Mouse (Mus musculus) lung, adult 2 months (tissue): ENCODE data around the gene Mvp. TPM values are rescaled to one million over a fixed set of nuclear protein-coding genes. Genes with fewer than 3 reads are reported as not detected.
A peak's percentile ranks its signal among the peaks of the same experiment; 100 is the strongest.

Source experiments
- DNase-seq: peaks from one replicate; pipeline ENCODE4 v3.0.0; 2022
- H3K4me1 ChIP-seq: fragments of 200-500 bp; 2 replicates; pipeline ENCODE4 v1.6.1; 2011; ENCODE audit warnings: low read length; ENCODE audit not compliant: control insufficient read depth, insufficient read depth
- H3K4me3 ChIP-seq: fragments of 200-500 bp; replicated peaks from 2 replicates; pipeline ENCODE3; 2011; ENCODE audit warnings: low read depth, mild to moderate bottlenecking, control low read depth, low read length; ENCODE audit errors: extremely low read depth
- CTCF ChIP-seq: fragments of 200-500 bp; IDR thresholded peaks from 2 replicates; pipeline ENCODE4 v1.5.1; 2011; ENCODE audit warnings: mild to moderate bottlenecking, low read length, control low read depth; ENCODE audit not compliant: insufficient read depth
- POLR2A ChIP-seq: fragments of 200-500 bp; IDR thresholded peaks from 2 replicates; pipeline ENCODE4 v1.6.1; 2011; ENCODE audit warnings: low read depth, mild to moderate bottlenecking, control low read depth, low read length, borderline replicate concordance; ENCODE audit errors: extremely low read depth
- WGBS: fragments of 180-500 bp; shearing (Covaris S2); methylation state at CpG from one replicate; pipeline ENCODE4 v1.1.7; 2018; 5-methylcytosine and 5-hydroxymethylcytosine counted together
- polyA plus RNA-seq: library from polyadenylated mRNA; depleted of rRNA; stranded (reverse); fragments of >200 nt; gene quantifications from 2 replicates; pipeline ENCODE4 v1.2.3, GENCODE M21; 2012

Mvp gene
- polyA plus RNA-seq, 1 experiment = 125 TPM

GRCm38 (mm10) chr7:126959780-126960179 lies 54.6 kb downstream of the Mvp start:
- Histone ChIP-seq H3K4me1 (0 out of 2 replicates have a peak, but pooled peaks cover 2% of the 10 kb centered on the region), H3K4me3 (no peak overlapping the region)
- DNase-seq = no peak
- WGBS = 37% methylated on average over 9 of the region's 9 CpGs
- TF ChIP-seq CTCF (no peak), POLR2A (no peak)

- Histone ChIP-seq H3K4me3 (no peak overlapping the region), H3K4me1 (0 out of 2 replicates have a peak, but pooled peaks cover 2% of the 10 kb centered on the region)
- WGBS = 47% methylated on average over 3 of the region's 3 CpGs
- TF ChIP-seq POLR2A (no peak), CTCF (no peak)
- no peak for DNase-seq
Measured at GRCm38 (mm10) chr7:126955125-126955524, 59.3 kb downstream of the Mvp start.

DNA sequence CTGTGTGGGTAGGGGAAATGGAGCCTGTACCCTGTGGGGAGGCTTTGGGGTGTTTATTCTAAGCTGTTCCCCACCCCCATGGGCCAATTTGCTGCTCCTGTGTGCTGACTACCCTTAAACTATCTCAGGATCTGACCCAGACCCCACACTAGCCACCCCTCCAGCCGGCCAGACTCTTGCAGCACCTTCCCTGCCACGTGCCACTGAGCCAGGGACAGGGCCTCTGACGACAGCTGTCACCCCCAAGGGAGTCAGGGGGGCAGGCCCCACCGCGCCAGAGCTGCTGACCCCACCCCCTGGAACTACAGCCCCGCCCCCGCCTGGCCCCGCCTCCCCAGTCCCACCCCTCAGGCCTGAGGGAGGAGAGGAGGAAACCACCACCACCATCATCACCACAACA lies 61.8 kb downstream of the Mvp start:
- WGBS = 2% methylated on average over 8 of the region's 8 CpGs
- H3K4me3 ChIP-seq = no peak overlapping the region
- DNase-seq = no peak
- no peak for TF ChIP-seq CTCF
- TF ChIP-seq POLR2A = no peak
- 0 out of 2 replicates have a peak, but pooled peaks cover 3% of the 10 kb centered on the region for H3K4me1 ChIP-seq

GRCm38 (mm10) chr7:126951741-126952140 lies 62.7 kb downstream of the Mvp start:
- TF ChIP-seq POLR2A (no peak), CTCF (no peak)
- no peak overlapping the region for H3K4me3 ChIP-seq
- 22% methylated on average over 4 of the region's 4 CpGs for WGBS
- DNase-seq = no peak
- 0 out of 2 replicates have a peak, but pooled peaks cover 3% of the 10 kb centered on the region for H3K4me1 ChIP-seq

DNA sequence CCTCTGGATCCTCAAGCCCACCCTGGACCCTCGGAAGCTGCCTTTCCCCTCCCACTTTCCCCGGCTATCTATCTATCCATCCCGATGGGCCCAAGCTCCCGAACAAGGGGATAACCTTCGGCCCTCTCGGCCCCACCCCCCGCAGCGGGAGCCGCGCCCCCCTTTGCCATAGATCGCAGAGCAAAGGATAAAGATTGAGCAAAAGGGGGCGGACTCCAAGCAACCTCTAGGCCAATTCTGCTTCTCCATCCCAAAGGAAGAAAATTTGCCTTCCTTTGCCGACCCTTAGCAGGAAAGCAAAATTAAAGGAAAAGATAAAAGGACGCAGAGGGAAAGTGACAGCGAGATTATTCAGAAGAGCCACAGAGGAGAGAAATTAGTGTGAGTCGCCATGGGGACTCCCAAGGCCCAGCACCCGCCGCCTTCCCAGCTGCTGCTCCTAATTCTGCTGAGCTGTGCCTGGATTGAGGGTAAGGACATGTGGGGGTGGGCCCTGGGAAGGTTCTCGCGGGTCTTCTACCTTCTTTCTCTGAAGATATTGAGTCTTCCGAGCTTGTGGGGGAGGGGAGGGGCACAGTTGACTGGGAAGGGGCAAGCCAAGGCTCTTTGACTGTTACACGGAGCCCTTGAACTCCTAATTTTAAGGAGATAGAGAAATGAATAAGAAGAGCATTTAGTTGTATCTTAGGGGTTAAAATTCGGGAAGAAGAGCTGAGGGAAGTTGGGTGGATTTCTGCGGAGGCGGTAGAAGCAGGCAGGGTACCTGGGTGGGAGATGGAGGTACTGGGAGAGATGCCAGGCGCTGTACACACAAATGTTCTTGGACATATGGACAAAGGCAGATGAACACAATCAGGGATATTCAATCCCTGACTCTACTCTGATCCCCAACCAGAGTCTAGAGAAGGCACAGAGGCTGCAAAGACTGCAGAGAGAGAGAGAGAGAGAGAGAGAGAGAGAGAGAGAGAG lies 63.5 kb downstream of the Mvp start:
- no peak for TF ChIP-seq POLR2A
- TF ChIP-seq CTCF = no peak
- DNase-seq = no peak
- 0 out of 2 replicates have a peak, but pooled peaks cover 3% of the 10 kb centered on the region for H3K4me1 ChIP-seq
- H3K4me3 ChIP-seq = no peak overlapping the region
- WGBS = 6% methylated on average over 26 of the region's 26 CpGs

GRCm38 (mm10) chr7:126949793-126950646 lies 64.4 kb downstream of the Mvp start, which contains the start of gene Sez6l2:
Gene Sez6l2 (plus strand): TSS chr7:126950563.
- peak; percentile 86 for DNase-seq
- 0 out of 2 replicates have a peak, but pooled peaks cover 3% of the 10 kb centered on the region for H3K4me1 ChIP-seq
- TF ChIP-seq CTCF (no peak), POLR2A (no peak)
- H3K4me3 ChIP-seq = peak within 1 kb of the TSS; percentile 39
- 1% methylated on average over 41 of the region's 42 CpGs for WGBS

- DNase-seq = no peak
- Histone ChIP-seq H3K4me1 (0 out of 2 replicates have a peak, but pooled peaks cover 3% of the 10 kb centered on the region), H3K4me3 (peak within 1 kb of the TSS; percentile 39)
- WGBS = 3% methylated on average over 21 of the region's 21 CpGs
- TF ChIP-seq CTCF (no peak), POLR2A (no peak)
Measured at GRCm38 (mm10) chr7:126949403-126949792, 65.0 kb downstream of the Mvp start, which contains the start of gene Asphd1. Gene Asphd1 (minus strand): TSS chr7:126949582.

DNA sequence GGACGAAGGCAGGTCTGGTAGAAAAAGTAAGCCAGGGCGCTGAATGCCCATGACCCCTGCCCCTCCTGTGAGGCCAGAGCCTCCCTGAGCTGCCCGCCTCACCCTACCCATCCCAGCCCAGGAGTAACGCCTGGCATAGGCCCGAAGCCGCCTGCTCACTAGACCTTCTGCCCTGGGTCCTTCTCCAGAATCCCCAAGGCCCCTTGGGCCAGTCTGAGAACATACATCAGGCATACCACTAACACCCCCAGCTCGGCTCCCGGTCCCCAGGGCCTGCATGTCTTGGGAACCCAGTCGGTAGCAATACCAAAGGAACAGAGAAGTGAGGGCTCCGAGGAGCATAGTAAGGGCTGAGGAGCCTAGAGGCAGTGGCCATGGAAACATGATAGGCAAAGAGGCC lies 65.8 kb downstream of the Mvp start:
- Histone ChIP-seq H3K4me3 (no peak overlapping the region), H3K4me1 (0 out of 2 replicates have a peak, but pooled peaks cover 3% of the 10 kb centered on the region)
- 77% methylated on average over 10 of the region's 10 CpGs for WGBS
- TF ChIP-seq CTCF = no peak
- TF ChIP-seq POLR2A = no peak
- no peak for DNase-seq

DNA sequence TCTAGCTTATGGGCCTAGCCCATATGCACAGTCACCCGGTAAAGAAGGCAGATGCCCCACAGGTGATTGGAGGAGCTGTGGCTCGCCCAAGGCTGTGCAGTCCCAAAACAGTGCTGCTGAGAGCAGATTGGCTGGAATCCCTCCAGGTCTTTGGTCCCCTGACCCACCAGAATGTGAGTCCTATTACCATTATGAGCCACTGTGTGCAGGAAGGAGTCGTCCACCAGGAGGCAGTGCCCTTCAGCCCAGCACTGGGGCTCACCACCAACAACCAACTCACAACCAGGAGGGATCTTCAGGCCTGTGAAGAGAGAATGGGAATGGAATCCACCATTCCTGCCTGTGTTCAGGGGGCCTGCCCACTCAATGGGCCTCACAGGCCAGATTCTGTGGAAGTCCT lies 67.9 kb downstream of the Mvp start:
- DNase-seq = no peak

More for the DNA sequence above, 67.9 kb downstream of the Mvp start:
- TF ChIP-seq POLR2A (no peak), CTCF (peak; percentile 67)
- WGBS = 45% methylated on average over 3 of the region's 3 CpGs
- Histone ChIP-seq H3K4me3 (no peak overlapping the region), H3K4me1 (0 out of 2 replicates have a peak, but pooled peaks cover 3% of the 10 kb centered on the region)
